Mouse (Mus musculus) 416B (cell line): Measurements from ENCODE around the gene Lpp.

Source experiments
- DNase-seq: peaks from one replicate; pipeline ENCODE4 v3.0.0; 2011; ENCODE audit warnings: low read depth

Lpp gene

DNA sequence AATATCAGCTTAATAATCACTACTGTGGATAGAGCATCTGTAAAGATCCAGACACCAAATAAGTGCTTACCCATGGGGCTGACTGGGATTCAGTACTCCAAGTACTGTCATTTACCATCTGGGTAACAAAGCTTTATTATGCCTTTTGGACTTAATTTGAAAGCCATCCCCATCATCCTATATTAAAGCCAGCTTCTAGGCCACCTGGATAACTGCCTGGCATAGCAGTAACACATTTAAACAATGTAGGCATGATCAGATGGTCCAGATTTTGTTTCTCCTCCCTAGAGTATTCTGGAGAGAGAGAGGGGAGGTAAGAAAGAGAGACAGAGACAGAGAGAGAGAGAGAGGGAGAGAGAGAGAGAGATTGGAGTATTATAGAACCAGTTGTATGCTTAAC lies 536.8 kb downstream of the Lpp start:
- no peak for DNase-seq

GRCm38 (mm10) chr16:24930621-24931020 lies 537.3 kb downstream of the Lpp start:
- no peak for DNase-seq

DNA sequence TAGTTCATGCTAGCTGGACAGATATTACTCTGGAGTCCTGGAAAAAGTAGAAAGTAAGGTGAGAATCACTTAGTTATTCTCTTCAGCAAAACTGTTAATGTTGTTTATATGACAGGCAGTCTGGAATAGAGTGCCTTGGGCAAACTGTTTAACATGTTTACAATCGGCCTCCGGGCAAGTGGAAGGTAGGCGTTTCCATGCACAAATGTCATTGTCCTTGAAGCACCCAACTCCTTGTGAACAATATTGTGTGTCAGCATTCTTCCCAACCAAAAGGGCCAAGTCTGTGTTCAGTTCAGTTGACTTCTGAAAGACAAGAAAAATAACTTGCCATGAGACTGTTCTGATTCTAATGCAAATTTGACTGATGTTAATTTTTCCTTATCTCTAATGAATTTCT lies 539.5 kb downstream of the Lpp start:
- DNase-seq, result no peak

DNA sequence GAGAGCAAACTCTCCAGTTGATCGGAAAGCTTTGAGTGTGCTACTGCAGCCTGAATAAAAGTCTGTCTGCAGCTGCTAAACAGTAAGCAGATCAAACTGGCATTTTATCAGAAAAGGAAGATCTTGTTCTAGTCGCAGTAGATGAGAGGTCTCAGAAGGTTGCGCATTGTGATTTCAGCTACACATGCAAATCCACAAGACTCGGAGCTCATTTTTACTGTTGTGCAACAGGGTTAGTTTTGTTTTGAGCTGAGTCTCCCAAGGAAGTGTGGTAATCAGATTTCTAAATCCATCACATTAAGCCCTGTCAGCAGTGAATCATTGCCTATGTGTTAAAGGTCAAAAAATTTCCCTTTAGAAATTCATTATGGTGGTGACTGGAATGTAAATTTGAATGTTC lies 540.4 kb downstream of the Lpp start:
- DNase-seq, result peak; percentile 89

GRCm38 (mm10) chr16:24941306-24942160 lies 548.2 kb downstream of the Lpp start:
- DNase-seq, result no peak

DNA sequence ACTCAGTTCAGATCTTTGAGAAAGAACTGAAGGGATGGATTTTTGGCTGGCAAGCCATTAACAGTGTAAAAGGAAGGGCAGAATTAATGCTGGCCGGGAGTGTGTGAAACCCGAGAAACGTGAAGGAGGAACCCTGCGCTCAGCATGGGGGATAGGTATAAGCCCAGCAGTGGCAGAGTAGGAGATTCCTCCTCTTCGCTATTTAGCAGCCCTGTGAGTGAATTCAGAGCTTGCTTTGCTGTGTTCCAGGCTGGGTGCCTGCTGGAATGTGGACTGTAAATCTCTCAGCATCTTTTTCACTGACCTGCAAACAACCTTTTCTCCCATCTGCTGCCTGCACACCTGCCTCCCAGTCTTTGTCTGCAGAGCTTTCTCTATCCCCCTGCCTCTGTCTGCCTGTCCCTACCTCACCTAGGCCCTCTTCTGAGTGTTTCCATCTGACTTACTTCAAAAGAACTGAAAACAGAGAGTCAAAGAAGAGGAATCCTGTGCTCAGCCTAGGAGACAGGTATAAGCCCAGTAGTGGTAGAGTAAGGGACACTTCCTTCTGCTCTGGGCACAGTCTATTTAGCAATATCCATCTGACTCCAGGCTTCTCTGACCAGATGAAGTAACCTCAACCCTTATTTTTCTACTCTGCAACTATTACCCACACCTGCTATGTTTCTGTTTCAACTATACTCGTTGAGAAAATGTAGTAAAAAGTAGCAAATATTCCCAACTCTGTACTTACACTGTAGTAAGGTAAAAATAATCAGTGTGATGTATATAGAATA lies 550.4 kb downstream of the Lpp start:
- no peak for DNase-seq

DNA sequence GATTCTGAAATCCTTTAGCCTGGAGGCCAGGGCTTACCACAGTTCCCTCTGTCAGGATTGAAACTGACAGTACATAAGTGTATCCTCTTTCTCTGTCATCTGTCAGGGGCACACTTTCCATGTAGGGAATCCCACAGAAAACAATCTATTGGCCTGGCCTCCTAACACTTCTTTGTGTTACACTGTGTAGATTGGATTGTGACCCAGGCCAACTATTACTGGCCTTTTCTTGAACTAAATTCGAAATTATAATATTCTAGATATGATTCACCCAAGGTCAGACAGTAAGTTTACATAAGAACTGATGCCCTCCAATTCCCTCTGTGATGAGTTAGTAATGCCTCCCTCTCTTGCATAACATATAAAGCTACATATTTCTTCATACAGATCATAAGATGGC lies 553.0 kb downstream of the Lpp start:
- peak; percentile 33 for DNase-seq

DNA sequence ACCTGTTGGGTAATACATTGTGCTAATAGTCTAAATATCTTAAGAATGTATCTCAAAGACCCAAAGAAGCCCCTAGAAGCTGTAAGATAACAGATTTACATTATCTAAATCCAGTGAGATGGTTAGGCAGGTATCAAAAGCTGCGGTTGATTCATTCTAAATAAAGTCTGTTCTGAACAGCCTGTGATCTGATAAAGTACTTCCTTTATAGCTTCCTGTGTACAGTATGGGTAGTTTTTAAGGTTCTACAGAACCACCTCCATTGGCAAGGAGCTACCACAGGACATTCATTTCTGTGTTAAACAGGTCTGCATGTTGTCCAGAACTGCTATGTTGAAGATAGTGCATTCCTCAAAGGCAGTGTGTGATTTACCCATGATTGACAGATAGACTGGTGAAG lies 554.2 kb downstream of the Lpp start:
- DNase-seq, result no peak

GRCm38 (mm10) chr16:24948091-24948690 lies 554.9 kb downstream of the Lpp start:
- no peak for DNase-seq

DNA sequence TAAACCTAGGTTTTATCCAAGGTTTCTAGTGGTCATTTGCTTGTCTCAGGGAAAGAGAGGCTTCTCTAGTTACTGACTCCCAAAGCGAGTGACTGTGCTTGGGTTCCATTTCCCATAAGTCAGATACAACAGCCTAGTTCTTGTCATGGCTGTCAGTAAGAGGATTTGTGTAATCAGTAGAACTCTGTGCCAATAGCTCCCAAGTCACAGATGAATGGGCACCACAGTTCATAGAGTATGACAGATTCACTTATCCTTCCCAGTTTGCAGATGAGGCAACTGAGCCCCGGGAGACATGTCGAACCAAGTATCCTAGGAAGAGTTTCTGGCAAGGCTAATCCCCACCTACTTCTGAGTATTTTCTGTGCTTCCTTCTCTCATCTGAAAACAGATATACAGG lies 556.0 kb downstream of the Lpp start:
- no peak for DNase-seq

- no peak for DNase-seq
Observed at GRCm38 (mm10) chr16:24950112-24950743, 556.9 kb downstream of the Lpp start.

DNA sequence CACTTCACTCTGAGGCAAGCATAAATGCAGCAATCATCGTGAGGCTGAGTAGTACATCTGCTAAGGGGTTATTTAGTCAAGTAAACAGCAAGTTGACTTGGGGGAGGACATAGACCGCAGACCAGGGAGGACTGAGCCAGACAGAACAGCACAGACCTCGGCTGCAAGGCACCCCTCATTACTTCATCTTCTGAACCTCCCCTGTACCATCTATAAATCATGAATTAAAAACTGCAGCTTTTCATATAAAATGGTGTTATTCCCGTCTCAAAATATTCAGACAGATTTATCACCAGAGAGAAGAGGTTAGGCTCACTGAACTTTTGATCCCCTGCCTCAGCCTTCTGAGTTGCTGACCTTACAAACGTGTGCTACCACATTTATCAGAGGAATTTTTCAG lies 558.6 kb downstream of the Lpp start:
- DNase-seq, result no peak

GRCm38 (mm10) chr16:24955054-24955453 lies 561.7 kb downstream of the Lpp start:
- DNase-seq, result no peak

GRCm38 (mm10) chr16:24958661-24959060 lies 565.4 kb downstream of the Lpp start:
- no peak for DNase-seq

GRCm38 (mm10) chr16:24960901-24961806 lies 567.8 kb downstream of the Lpp start:
- DNase-seq, result peak; percentile 27

DNA sequence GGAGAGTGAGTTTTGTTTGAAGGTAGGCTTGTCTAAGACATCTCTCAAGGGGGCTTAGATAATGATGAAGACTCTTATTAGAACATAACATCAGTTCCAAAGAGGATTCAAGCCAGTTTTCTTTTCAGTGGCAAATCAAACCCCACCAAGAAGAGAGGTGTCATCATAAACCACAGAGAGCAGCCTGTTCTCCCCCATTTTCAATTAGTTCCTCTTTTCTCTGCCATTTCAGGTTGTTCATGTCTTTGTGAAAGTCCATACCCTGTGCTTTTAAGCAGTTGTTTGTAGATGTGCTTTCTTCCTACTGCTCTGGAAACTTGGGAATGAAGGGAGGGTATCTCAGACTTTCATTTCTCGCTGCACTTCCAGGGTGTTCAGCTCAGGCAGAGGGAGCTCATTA lies 571.0 kb downstream of the Lpp start:
- DNase-seq, result peak; percentile 82

GRCm38 (mm10) chr16:24965091-24965490 lies 571.8 kb downstream of the Lpp start:
- DNase-seq, result peak; percentile 91

DNA sequence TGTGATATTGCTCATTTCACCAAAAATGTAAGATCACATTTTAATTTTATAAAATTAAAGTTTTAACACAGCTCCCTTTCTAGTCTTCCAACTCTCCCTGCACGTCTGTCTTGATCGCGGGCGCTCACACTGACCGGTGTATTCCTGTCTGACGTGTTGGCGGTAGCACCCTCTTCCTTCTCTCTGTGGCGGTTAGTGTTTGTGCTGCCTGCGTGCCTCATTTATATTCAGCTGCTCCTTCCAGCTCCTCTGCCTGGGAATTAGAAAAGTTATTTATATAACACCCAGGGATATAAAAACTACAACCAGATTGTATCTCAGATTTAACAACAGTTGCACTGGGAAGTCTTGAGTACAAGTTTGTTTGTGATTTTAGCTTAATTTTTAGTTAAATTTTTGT lies 573.2 kb downstream of the Lpp start:
- no peak for DNase-seq

- DNase-seq, result no peak
Observed at GRCm38 (mm10) chr16:24973009-24973631, 579.8 kb downstream of the Lpp start.

DNA sequence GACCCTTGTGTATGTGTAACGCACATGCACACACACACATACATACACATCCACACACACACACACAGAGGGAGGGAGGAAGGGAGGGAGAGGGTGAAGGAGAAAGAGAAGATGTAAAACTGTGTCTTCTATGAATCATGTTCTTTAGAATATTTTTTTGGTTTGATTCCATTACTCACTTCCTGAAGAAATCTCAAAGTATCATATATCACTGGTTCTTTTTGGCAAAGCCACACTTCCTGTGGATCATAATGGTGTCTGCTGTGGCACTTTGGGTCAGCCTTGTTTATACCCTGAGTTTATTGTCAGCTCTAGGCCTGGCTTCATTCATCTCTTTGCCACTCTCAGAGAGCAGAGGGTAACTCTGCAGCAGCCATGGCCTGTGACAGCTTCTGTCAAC lies 584.5 kb downstream of the Lpp start:
- peak; percentile 88 for DNase-seq

- no peak for DNase-seq
Observed at GRCm38 (mm10) chr16:24978226-24978625, 584.9 kb downstream of the Lpp start.
